Mouse (Mus musculus) midbrain, embryonic 15.5 days (tissue): Measurements from ENCODE around the gene Myo10. TPM values are rescaled to one million over a fixed set of nuclear protein-coding genes. Genes with fewer than 3 reads are reported as not detected.

Source experiments
- ATAC-seq: fragments of 200-750 bp; cut with Nextera tagmentation; replicated peaks from 2 replicates; pipeline ENCODE4 v1.8.0; 2017; ENCODE audit warnings: moderate TSS enrichment
- H3K27ac ChIP-seq: fragments of 300-500 bp; sonication (generic); 2 replicates; pipeline ENCODE4 v1.5.1; 2015; ENCODE audit warnings: mild to moderate bottlenecking, inconsistent platforms
- H3K27me3 ChIP-seq: fragments of 300-500 bp; sonication (generic); replicated peaks from 2 replicates; pipeline ENCODE4 v1.6.1; 2015; ENCODE audit warnings: inconsistent platforms
- H3K36me3 ChIP-seq: fragments of 300-500 bp; sonication (generic); replicated peaks from 2 replicates; pipeline ENCODE4 v1.6.1; 2015; ENCODE audit warnings: inconsistent platforms
- H3K4me1 ChIP-seq: fragments of 300-500 bp; sonication (generic); 2 replicates; pipeline ENCODE4 v1.6.1; 2015; ENCODE audit warnings: inconsistent platforms
- H3K4me2 ChIP-seq: fragments of 300-500 bp; sonication (generic); 2 replicates; pipeline ENCODE4 v1.6.1; 2015; ENCODE audit warnings: inconsistent platforms, mild to moderate bottlenecking, moderate library complexity
- H3K4me3 ChIP-seq: fragments of 300-500 bp; sonication (generic); 2 replicates; pipeline ENCODE4 v1.5.1; 2015; ENCODE audit warnings: mild to moderate bottlenecking, inconsistent platforms
- H3K9ac ChIP-seq: fragments of 300-500 bp; sonication (generic); 2 replicates; pipeline ENCODE4 v1.6.1; 2015; ENCODE audit warnings: mild to moderate bottlenecking, inconsistent platforms
- H3K9me3 ChIP-seq: fragments of 300-500 bp; sonication (generic); 2 replicates; pipeline ENCODE4 v1.6.1; 2016; ENCODE audit warnings: inconsistent platforms
- WGBS: fragments of 180-500 bp; shearing (Covaris S2); methylation state at CpG from one replicate; pipeline ENCODE4 v1.1.7; 2015; ENCODE audit warnings: mixed read lengths; 5-methylcytosine and 5-hydroxymethylcytosine counted together
- polyA plus RNA-seq: library from polyadenylated mRNA; unstranded; fragments of >200 nt; fragmentation: Nextera tagmentation; extraction: Ambion mirVana; gene quantifications from 2 replicates; pipeline ENCODE4 v1.2.1, GENCODE M21; 2015

The Myo10 gene
- polyA plus RNA-seq, 1 experiment from 2014 or later, result 28.1 TPM

GRCm38 (mm10) chr15:25764653-25765352 is 142.5 kb downstream of the Myo10 start:
- Histone ChIP-seq H3K4me2 (no peak overlapping the region), H3K27ac (0 out of 2 replicates have a peak overlapping the region, but pooled peaks have one; percentile 3), H3K36me3 (no peaks in the 10 kb centered on the region), H3K9me3 (no peaks in the 10 kb centered on the region), H3K27me3 (no peaks in the 10 kb centered on the region), H3K4me3 (no peak overlapping the region), H3K9ac (no peak overlapping the region), H3K4me1 (peaks cover 51% of the 10 kb centered on the region)
- WGBS, result 57% methylated on average over 13 of the region's 13 CpGs
- ATAC-seq, result no peak

GRCm38 (mm10) chr15:25767777-25768176 is 145.5 kb downstream of the Myo10 start:
- WGBS, result 69% methylated on average over 6 of the region's 6 CpGs
- Histone ChIP-seq H3K4me1 (peaks cover 35% of the 10 kb centered on the region), H3K4me3 (no peak overlapping the region), H3K27me3 (no peaks in the 10 kb centered on the region), H3K9me3 (no peaks in the 10 kb centered on the region), H3K36me3 (no peaks in the 10 kb centered on the region), H3K9ac (no peak overlapping the region), H3K27ac (no peak overlapping the region), H3K4me2 (no peak overlapping the region)
- no peak for ATAC-seq

GRCm38 (mm10) chr15:25769524-25770255 is 147.4 kb downstream of the Myo10 start:
- 47% methylated on average over 9 of the region's 9 CpGs for WGBS
- Histone ChIP-seq H3K4me3 (no peak overlapping the region), H3K27me3 (no peaks in the 10 kb centered on the region), H3K4me1 (peaks cover 35% of the 10 kb centered on the region), H3K9me3 (no peaks in the 10 kb centered on the region), H3K9ac (no peak overlapping the region), H3K36me3 (no peaks in the 10 kb centered on the region), H3K27ac (no peak overlapping the region), H3K4me2 (no peak overlapping the region)
- no peak for ATAC-seq

- Histone ChIP-seq H3K27me3 (no peaks in the 10 kb centered on the region), H3K36me3 (no peaks in the 10 kb centered on the region), H3K4me2 (no peak overlapping the region), H3K4me3 (no peak overlapping the region), H3K27ac (no peak overlapping the region), H3K9me3 (no peaks in the 10 kb centered on the region), H3K4me1 (peaks cover 37% of the 10 kb centered on the region), H3K9ac (no peak overlapping the region)
- 78% methylated on average over 10 of the region's 10 CpGs for WGBS
- no peak for ATAC-seq
Measured at GRCm38 (mm10) chr15:25771782-25772181, 149.5 kb downstream of the Myo10 start.

- Histone ChIP-seq H3K9ac (no peak overlapping the region), H3K9me3 (no peaks in the 10 kb centered on the region), H3K27ac (peak overlapping the region; percentile 69), H3K27me3 (no peaks in the 10 kb centered on the region), H3K4me2 (peak overlapping the region; percentile 44), H3K4me1 (peaks cover 37% of the 10 kb centered on the region), H3K4me3 (peak overlapping the region; percentile 28), H3K36me3 (no peaks in the 10 kb centered on the region)
- WGBS, result under 1% methylated on average over 21 of the region's 21 CpGs
- ATAC-seq, result peak; percentile 82
Measured at GRCm38 (mm10) chr15:25773711-25774513, 151.6 kb downstream of the Myo10 start.

GRCm38 (mm10) chr15:25778937-25779336 is 156.6 kb downstream of the Myo10 start:
- WGBS, result 75% methylated on average over 8 of the region's 8 CpGs
- H3K36me3 ChIP-seq, result no peaks in the 10 kb centered on the region

GRCm38 (mm10) chr15:25779522-25780191 is 157.3 kb downstream of the Myo10 start:
- Histone ChIP-seq H3K27me3 (no peaks in the 10 kb centered on the region), H3K9ac (no peak overlapping the region), H3K4me3 (no peak overlapping the region), H3K9me3 (no peaks in the 10 kb centered on the region), H3K36me3 (no peaks in the 10 kb centered on the region), H3K27ac (no peak overlapping the region), H3K4me1 (peaks cover 14% of the 10 kb centered on the region), H3K4me2 (0 out of 2 replicates have a peak overlapping the region, but pooled peaks have one; percentile 6)
- WGBS, result 62% methylated on average over 23 of the region's 23 CpGs
- ATAC-seq, result no peak

More at GRCm38 (mm10) chr15:25778937-25779336, 156.6 kb downstream of the Myo10 start:
- H3K4me1 ChIP-seq, result peaks cover 21% of the 10 kb centered on the region
- H3K4me3 ChIP-seq, result no peak overlapping the region
- H3K27ac ChIP-seq, result no peak overlapping the region
- H3K4me2 ChIP-seq, result no peak overlapping the region
- no peaks in the 10 kb centered on the region for H3K9me3 ChIP-seq
- ATAC-seq, result no peak
- no peaks in the 10 kb centered on the region for H3K27me3 ChIP-seq
- H3K9ac ChIP-seq, result no peak overlapping the region

GRCm38 (mm10) chr15:25781053-25781452 is 158.7 kb downstream of the Myo10 start:
- 88% methylated on average over 33 of the region's 33 CpGs for WGBS
- Histone ChIP-seq H3K27ac (no peak overlapping the region), H3K4me3 (no peak overlapping the region), H3K27me3 (no peaks in the 10 kb centered on the region), H3K9me3 (no peaks in the 10 kb centered on the region), H3K9ac (no peak overlapping the region), H3K36me3 (no peaks in the 10 kb centered on the region), H3K4me1 (no peaks in the 10 kb centered on the region), H3K4me2 (no peak overlapping the region)
- no peak for ATAC-seq

- Histone ChIP-seq H3K4me1 (peaks cover 3% of the 10 kb centered on the region; the same call in 1 of the 2 replicates), H3K9me3 (no peaks in the 10 kb centered on the region), H3K27me3 (no peaks in the 10 kb centered on the region), H3K4me3 (no peak overlapping the region), H3K4me2 (no peak overlapping the region), H3K9ac (no peak overlapping the region), H3K27ac (no peak overlapping the region), H3K36me3 (no peaks in the 10 kb centered on the region)
- no peak for ATAC-seq
- WGBS, result 89% methylated on average over 35 of the region's 35 CpGs
Measured at GRCm38 (mm10) chr15:25785456-25786390, 163.4 kb downstream of the Myo10 start.

- no peak overlapping the region for H3K4me2 ChIP-seq
- no peak for ATAC-seq
Measured at GRCm38 (mm10) chr15:25787406-25787805, 165.1 kb downstream of the Myo10 start.

GRCm38 (mm10) chr15:25787965-25788364 is 165.6 kb downstream of the Myo10 start:
- Histone ChIP-seq H3K4me3 (no peak overlapping the region), H3K9me3 (no peaks in the 10 kb centered on the region), H3K9ac (no peak overlapping the region), H3K4me1 (peaks cover 7% of the 10 kb centered on the region; the same call in 1 of the 2 replicates), H3K4me2 (no peak overlapping the region), H3K27ac (no peak overlapping the region), H3K36me3 (no peaks in the 10 kb centered on the region), H3K27me3 (no peaks in the 10 kb centered on the region)
- ATAC-seq, result no peak
- 85% methylated on average over 8 of the region's 8 CpGs for WGBS

More at GRCm38 (mm10) chr15:25787406-25787805, 165.1 kb downstream of the Myo10 start:
- H3K27ac ChIP-seq, result no peak overlapping the region
- no peaks in the 10 kb centered on the region for H3K36me3 ChIP-seq
- H3K9ac ChIP-seq, result no peak overlapping the region
- H3K27me3 ChIP-seq, result no peaks in the 10 kb centered on the region
- H3K4me1 ChIP-seq, result peaks cover 7% of the 10 kb centered on the region; the same call in 1 of the 2 replicates
- H3K9me3 ChIP-seq, result no peaks in the 10 kb centered on the region
- WGBS, result 74% methylated on average over 9 of the region's 9 CpGs
- no peak overlapping the region for H3K4me3 ChIP-seq
